10 mouse cellular contexts compared by ENCODE assay signal in genomic region chr11:97432015-97432414, GRCm38 (mm10). TPM values are rescaled to one million over a fixed set of nuclear protein-coding genes. Genes with fewer than 3 reads are reported as not detected.
DNase-seq lines count a peak whose midpoint lies in the region; ATAC-seq and TF ChIP-seq lines count a peak whose summit lies in the region.
"Had no signal": no experiment of that assay in that cellular context is flagged by ENCODE, and none has a peak within 500 bp of the region (broad histone marks: within the 10 kb centered on the region; RNA-seq: fewer than 3 reads in every experiment).

No protein-coding gene starts in this region.

- peak; percentile 97 for TF ChIP-seq CTCF in intestine, postnatal 0 days (IDR thresholded peaks at IDR 0.05; ENCODE audit: low read depth)

- no peak overlapping the region for H3K4me3 ChIP-seq in intestine, postnatal 0 days (ENCODE audit: low read depth, low read length)
- H3K4me3 ChIP-seq in intestine, embryonic 16.5 days (ENCODE audit: low read length) = no peak overlapping the region
- H3K4me3 ChIP-seq: erythroblast, embryonic 14.5 days; midbrain, embryonic 12.5 days had no signal

- ATAC-seq in intestine, postnatal 0 days = no peak
- ATAC-seq in intestine, embryonic 16.5 days = no peak
- peak; percentile 41 for ATAC-seq in erythroblast, adult 5-6 weeks (replicated peaks; ENCODE audit: low FRiP score, poor library complexity, severe bottlenecking)

- H3K9ac ChIP-seq in intestine, postnatal 0 days (ENCODE audit: low read depth, low read length) = no peak overlapping the region
- no peak overlapping the region for H3K9ac ChIP-seq in intestine, embryonic 16.5 days (ENCODE audit: low read depth, low read length)
- H3K9ac ChIP-seq: midbrain, embryonic 12.5 days had no signal

- no peaks in the 10 kb centered on the region; the same call in 1 of the 2 replicates for H3K36me3 ChIP-seq in intestine, postnatal 0 days (ENCODE audit: control insufficient read depth, insufficient read depth)
- H3K36me3 ChIP-seq in intestine, embryonic 16.5 days (ENCODE audit: control insufficient read depth, insufficient read depth, low read length) = no peaks in the 10 kb centered on the region
- H3K36me3 ChIP-seq: midbrain, embryonic 12.5 days had no signal

- peak; percentile 69 to 74 for DNase-seq in CD8-positive naive resting alpha-beta T cell, adult 2 months (ENCODE audit: low read depth in 2 of 2, low spot score in 2 of 2)
- peak; percentile 74 to 85 for DNase-seq in adrenal gland, postnatal 36 days
- DNase-seq in lung, postnatal 14 days = peak; percentile 82
- peak; percentile 70 for DNase-seq in thymus, postnatal 0 days (ENCODE audit: low spot score)
- no peak for DNase-seq in layer of hippocampus, adult 8-10 months (ENCODE audit: low spot score in 2 of 2)

- no peak overlapping the region for H3K27ac ChIP-seq in intestine, postnatal 0 days (ENCODE audit: low read depth, low read length)
- no peak overlapping the region for H3K27ac ChIP-seq in intestine, embryonic 16.5 days (ENCODE audit: low read length)
- H3K27ac ChIP-seq: midbrain, embryonic 12.5 days had no signal

- H3K4me2 ChIP-seq in intestine, postnatal 0 days (replicated peaks; ENCODE audit: low read depth) = no peak overlapping the region
- H3K4me2 ChIP-seq in intestine, embryonic 16.5 days (ENCODE audit: low read depth, low read length) = no peak overlapping the region
- H3K4me2 ChIP-seq: midbrain, embryonic 12.5 days had no signal

- H3K9me3 ChIP-seq in intestine, postnatal 0 days (ENCODE audit: control insufficient read depth) = no peaks in the 10 kb centered on the region
- H3K9me3 ChIP-seq in intestine, embryonic 16.5 days (ENCODE audit: control insufficient read depth, low read length) = no peaks in the 10 kb centered on the region
- H3K9me3 ChIP-seq: midbrain, embryonic 12.5 days had no signal

- H3K27me3 ChIP-seq in intestine, postnatal 0 days (replicated peaks; ENCODE audit: control insufficient read depth, insufficient read depth, low read length) = peaks cover 5% of the 10 kb centered on the region; the same call in 1 of the 2 replicates
- no peaks in the 10 kb centered on the region for H3K27me3 ChIP-seq in intestine, embryonic 16.5 days (replicated peaks; ENCODE audit: control insufficient read depth, insufficient read depth, low read length)

- 6% methylated on average over 3 of the region's 3 CpGs for WGBS in intestine, postnatal 0 days
- 11% methylated on average over 3 of the region's 3 CpGs for WGBS in intestine, embryonic 16.5 days

- no peaks in the 10 kb centered on the region; the same call in 1 of the 2 replicates for H3K4me1 ChIP-seq in intestine, postnatal 0 days (replicated peaks; ENCODE audit: control insufficient read depth, insufficient read depth, low read length)
- H3K4me1 ChIP-seq in intestine, embryonic 16.5 days (ENCODE audit: control insufficient read depth, insufficient read depth, low read length) = peaks cover 33% of the 10 kb centered on the region

RNA-seq across cellular contexts. Expression of gene Arhgap23, which starts 16.7 kb away (rescaled TPM):
- polyA plus RNA-seq in intestine, postnatal 0 days (2015; fragmentation: Nextera tagmentation; extraction: Ambion mirVana) = 3.5 and 4.6 TPM in 2 replicates
- 2.7 and 3.0 TPM in 2 replicates for polyA plus RNA-seq in intestine, embryonic 16.5 days (2015; fragmentation: Nextera tagmentation; extraction: Ambion mirVana)
- total RNA-seq in adrenal gland, postnatal 36 days (2021) = 10 to 100 TPM; 28.6 to 37.3 TPM
- total RNA-seq in erythroblast, adult 5-6 weeks (2015; ENCODE audit: low replicate concordance) = 21.3 and 21.9 TPM in 2 replicates
- 25.6 and 30.2 TPM in 2 replicates for total RNA-seq in erythroblast, adult 5-6 weeks (2017; ENCODE audit: low replicate concordance)
- polyA plus RNA-seq in thymus, postnatal 0 days (2015; fragmentation: Nextera tagmentation; extraction: Ambion mirVana) = 1.6 and 2.9 TPM in 2 replicates
- 10 to 100 TPM; 75.7 to 83.2 (median 78.4) TPM for total RNA-seq in layer of hippocampus, adult 8-10 months (2022)

Comparison
In these comparisons a context has a peak if more than half of its experiments do, and no peak if none do; other contexts are left out.
1. DNase-seq: peak in CD8-positive naive resting alpha-beta T cell, adult 2 months (2 of 2), adrenal gland, postnatal 36 days (2 of 2), lung, postnatal 14 days (single experiment) and thymus, postnatal 0 days (single experiment); none in layer of hippocampus, adult 8-10 months (0 of 2).